Mouse (Mus musculus): ENCODE results near the gene Gm45140.

Gm45140 gene

DNA sequence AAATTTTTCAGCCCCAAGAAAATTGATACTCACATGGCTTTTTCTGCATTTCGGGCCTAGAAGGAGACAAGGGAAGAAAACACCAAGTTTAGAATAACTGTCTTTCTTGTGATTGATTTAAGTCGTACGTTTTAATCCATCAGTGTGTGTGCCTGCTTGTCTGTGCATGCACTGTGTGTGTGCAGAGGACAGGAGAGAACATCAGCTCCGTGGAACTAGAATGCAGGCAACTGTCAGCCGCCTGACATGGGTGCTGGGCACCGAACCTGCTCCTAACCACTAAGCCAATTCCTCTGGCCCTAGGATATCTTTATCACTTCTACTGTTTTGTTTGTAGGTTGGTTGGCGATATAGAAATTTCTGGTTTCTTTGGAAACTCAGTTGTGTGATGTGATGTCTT, at the start of gene Gm45140:
Gene Gm45140, minus strand, starts transcription at position 101 of the 400 bp plus-strand sequence.
- DNase-seq: no peak

- DNase-seq: no peak
Measured at GRCm38 (mm10) chr6:87882816-87883215, 47.2 kb upstream of the Gm45140 start.

DNA sequence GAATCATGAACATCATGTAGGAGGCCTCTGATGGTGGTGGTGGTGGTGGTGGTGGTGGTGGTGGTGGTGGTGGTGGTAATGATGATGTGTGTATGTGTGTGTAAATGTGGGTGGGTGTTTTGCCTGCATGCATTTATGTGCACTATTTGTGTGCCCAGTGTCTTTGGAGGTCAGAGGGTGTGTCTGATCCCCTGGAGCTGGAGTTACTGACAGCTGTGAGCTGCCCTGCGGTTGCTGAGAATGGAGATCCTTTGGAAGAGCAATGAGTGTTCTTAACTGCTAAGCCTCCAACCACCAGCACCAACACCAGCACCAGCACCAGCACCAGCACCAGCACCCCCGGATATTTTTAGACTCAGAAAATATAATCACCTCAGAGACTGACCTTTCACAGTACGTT, 46.6 kb upstream of the Gm45140 start:
- DNase-seq: no peak

- DNase-seq: no peak
Measured at GRCm38 (mm10) chr6:87879628-87880027, 44.0 kb upstream of the Gm45140 start.

DNA sequence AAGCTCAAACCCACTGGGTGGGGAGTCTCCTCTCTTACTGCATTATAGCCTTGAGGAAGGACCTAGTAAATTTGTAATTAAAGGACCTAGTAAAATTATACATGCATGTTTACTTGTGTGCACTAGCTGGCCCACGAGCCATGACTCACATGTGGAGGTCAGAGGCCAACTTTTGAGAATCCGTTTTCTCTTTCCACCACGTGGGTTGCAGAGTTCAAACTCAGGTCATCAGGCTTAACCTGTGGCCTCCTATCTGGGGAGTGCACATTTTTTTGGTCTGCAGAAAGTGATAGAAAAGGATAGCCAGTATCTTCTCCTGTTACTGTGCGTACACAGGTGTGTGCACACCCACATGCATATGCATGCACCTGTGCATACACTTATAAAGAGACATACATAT, 43.4 kb upstream of the Gm45140 start:
- DNase-seq: no peak

GRCm38 (mm10) chr6:87876068-87876643, 40.6 kb upstream of the Gm45140 start:
- DNase-seq: no peak

DNA sequence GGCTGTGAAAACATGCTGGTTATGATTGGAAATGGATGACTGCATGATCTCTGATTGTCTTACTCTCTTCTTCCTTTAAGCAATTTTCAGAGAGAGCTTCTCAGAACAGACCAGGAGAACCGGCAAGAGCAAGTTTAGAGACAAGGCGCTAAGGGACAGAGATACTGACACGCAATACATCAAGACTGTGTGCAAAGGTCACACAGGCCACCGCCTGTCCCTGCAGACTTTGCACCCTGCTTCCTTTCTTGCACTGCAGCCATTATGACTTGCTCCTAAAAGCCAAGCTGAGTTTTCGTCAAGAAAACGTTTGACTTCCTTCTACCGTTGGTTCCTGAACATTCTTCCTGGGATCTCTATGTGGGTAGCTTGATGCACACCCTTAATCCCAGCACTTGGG, 40.0 kb upstream of the Gm45140 start:
- DNase-seq: no peak

DNA sequence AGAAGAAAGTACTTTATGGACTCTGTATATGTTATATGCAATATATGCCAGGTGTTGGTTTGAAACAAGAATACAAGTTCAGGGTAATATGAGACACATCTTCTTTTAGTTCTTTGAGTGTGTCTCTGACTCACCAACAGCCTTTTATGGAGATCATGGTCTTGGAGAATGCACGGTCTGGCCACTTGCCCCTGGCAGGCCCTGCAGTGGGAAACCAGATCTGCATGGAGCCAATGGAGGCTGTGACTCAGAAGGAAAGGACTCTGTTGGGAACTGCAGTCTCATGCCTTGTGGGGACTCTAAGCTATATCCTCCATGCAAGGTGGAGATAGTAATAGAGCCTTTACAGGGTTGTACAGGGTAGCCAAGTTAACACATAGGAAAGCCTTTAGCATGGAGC, 39.5 kb upstream of the Gm45140 start:
- DNase-seq: no peak

DNA sequence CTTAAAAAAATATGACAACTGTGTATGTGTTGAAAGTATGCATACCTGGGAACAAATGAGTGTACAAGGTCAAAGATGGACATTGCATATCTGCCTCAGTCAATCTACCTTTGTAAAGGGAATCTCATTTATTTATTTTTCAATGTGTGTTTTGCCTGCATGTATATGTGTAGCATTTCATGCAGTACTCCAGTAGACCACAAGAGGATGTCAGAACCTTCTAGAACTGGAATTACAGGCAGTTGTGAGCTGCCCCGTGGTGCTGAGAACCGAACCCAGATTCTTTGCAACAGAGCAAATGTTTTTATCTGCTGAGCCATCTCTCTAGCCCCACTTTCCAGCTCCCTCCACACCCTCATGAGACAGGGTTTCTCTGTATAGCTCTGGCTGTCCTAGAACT, 38.4 kb upstream of the Gm45140 start:
- no peak for DNase-seq

- no peak for DNase-seq
Measured at GRCm38 (mm10) chr6:87873104-87873503, 37.5 kb upstream of the Gm45140 start.

GRCm38 (mm10) chr6:87871240-87871639, 35.6 kb upstream of the Gm45140 start:
- no peak for DNase-seq

- DNase-seq: no peak
Measured at GRCm38 (mm10) chr6:87870440-87870839, 34.8 kb upstream of the Gm45140 start.

DNA sequence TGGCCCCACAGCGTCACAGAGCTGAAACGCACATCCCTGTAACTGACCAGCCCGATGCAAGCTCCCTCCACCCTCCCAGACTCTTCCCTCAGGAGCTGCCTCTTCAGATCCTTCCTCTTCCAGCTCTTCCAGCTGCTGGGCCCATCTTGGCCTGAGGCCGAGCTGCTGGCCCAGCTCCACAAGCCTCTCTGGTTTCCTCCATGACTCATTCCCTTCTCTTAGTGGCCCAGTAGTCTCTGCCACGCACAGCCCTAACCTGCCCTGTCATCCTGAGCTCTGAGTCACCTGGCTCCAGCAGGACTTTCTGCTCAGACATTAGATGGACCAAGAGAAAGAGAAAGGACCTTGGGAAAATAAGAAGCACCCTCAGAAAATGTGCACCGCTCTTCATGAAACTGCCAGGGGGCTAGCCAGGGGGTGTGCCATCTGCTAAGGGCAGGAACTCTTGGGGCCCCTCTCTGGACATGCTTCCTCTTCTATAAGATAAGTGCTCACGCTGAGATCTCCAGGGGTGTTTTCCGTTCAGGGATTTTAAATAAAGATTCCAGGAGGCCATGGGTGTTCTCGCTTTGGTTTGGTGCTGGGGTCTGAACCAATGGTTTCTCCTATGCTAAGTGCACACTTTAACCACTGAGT, 33.4 kb upstream of the Gm45140 start:
- DNase-seq: no peak

GRCm38 (mm10) chr6:87867256-87867655, 31.7 kb upstream of the Gm45140 start:
- no peak for DNase-seq

DNA sequence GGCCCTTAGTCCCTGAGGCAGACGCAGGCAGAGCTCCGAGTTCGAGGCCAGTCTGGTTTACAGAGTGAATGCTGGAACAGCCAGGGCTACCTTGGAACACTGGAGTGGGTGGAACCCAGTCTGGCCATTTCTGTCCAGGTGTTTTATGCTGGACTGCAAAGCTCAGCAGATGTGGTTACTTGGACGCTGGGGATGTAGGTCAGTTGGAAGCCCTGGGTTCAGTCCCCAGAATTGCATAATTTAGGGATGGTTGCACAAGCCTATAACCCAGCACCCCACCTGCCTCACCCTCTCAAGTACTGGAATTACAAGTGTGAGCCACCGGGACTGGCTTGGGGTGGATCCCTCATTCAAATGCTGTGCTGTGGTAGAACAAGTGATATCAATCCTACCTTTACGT, 30.6 kb upstream of the Gm45140 start:
- DNase-seq: no peak

GRCm38 (mm10) chr6:87857071-87857470, 21.5 kb upstream of the Gm45140 start:
- DNase-seq: no peak

GRCm38 (mm10) chr6:87853446-87853845, 17.9 kb upstream of the Gm45140 start:
- DNase-seq: no peak

DNA sequence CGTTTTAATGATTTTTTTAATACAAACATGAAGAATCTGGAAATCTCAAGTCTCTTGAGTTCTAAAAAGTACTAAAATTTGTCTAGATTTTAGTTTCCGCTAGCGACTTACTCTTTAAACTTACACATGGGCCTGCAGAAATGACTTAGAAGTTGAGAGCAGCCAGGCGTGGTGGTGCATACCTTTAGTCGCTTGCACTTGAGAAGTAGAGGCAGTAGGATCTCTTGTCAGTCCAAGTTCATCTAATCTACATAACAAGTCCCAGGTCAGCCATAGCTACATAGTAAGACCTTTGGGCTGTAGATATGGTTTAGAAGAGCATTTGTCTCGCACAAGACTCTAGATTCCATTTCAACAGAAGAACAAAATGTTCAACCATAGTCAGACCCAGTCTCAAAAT, 16.3 kb upstream of the Gm45140 start:
- no peak for DNase-seq

DNA sequence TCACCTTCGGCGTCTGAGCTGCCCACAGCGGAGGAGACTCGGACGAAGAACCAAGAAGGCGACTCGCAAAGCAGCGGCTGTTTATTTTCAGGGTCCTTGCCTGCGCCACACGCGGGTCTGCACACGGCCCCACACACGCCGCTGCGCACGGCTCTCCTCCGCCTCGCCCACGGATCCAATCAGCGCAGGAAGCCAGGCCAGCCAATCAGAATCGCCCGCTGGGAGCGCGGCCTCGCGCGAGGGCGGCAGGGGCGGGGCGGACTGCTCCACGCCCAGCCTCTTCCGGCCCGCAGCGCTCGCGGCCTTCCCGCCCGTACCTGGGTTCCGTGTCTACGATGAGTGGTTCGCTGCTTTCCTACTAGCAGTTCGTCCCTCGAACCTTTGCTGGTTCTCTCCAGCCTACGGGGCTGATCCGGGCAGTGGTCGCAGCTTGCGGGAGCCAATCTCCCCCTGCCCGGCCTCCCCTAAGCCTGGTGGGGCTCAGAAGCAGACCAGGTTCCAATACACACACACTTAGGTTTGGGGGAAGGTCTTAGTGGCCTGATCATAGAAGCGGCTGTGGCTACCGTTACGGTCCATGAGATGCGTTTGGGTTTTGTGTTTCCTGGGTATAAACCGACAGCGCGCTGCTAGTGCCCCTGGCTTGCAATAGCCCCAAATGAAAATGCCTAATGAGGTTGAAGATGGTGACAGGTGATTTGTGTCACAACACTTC, 15.5 kb upstream of the Gm45140 start, which contains the start of gene Cnbp:
Gene Cnbp, minus strand, starts transcription at position 207 of the 715 bp plus-strand sequence.
- DNase-seq: peak; percentile 96

DNA sequence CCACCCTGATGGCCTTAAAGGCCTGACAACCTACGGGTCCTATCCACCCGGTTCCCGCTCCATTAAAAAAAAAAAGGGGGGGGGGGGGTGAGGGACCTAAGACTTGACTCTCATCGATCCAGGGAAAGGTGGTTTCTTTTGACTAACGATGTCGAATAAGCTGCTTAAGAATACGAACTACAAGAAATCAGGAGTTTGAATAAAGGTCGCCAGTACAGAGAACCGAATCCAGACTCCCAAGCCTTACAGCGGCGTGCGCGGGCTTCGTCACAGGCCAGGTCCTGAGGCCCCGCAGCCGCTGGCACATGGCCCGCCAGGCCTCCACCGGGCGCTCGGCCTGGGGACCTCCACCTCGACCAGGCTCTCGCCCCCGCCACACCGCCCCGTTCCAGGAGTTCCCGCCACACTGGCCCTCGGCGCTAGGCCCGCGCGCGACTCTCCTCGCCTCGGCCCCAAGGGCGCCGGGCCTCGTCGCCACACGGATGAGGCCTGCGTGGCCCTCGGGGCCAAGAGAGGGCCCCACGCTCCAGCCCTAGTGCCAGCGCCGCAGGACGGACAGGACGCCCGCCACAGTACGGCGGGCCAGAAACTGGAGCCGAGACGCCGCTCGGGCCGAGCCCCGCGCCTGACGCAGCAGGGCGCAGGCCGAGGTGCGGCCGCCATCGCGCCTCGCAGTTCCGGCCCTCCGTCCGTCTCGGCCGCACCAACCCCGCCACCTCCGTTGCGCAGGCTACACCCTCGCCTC, 14.7 kb upstream of the Gm45140 start:
- peak; percentile 70 for DNase-seq

- DNase-seq: no peak
Measured at GRCm38 (mm10) chr6:87849780-87850154, 14.2 kb upstream of the Gm45140 start.

DNA sequence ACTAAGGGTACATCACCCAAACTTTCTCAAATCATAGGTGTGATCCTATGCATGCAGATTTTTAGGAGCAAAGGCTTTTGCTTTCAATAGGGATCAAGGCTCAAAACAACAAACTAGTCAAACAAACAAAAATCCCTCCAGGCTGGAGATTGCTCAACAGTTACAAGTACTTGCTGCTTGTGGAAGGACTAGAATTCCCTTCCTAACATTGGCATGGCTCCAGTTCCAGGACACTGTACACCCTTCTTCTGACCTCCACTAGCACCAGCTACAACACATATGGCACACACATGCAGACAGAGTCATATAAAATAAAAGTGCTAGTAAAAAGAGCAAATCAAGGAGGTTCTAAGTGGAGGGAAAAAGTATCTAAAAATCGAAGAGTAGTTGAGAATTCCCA, 11.2 kb upstream of the Gm45140 start:
- DNase-seq: no peak

DNA sequence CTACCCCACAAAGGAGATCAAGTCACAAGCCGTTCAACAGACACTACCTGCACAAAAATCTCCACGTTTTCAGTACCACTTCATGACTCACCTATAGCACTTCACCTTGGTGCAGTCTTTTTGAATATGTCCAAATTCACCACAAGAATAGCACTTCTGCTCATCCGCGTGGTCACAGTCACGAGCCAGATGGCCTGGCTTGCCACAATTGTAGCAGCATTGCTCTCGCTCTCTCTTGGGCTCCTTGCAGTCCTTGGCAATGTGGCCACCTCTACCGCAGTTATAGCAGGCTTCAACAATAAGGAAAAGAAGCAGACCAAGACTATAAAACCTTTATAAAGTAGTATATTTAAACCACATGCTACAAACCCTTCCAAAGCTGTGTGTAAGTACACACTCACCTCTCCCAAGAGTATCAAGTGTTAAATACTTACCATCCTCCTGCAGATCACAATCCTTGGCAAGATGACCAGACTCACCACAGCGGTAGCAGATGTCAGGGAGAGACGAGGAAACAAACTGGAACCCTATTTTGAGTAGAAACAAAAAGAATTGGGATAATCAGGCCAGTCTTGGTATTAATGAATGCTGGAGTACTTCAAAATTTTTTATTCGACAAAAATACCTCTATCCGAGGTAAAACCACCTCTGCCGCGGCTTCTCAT, 9.6 kb upstream of the Gm45140 start:
- DNase-seq: peak; percentile 63
